8 mouse cellular contexts compared by ENCODE assay signal in the genomic region with DNA sequence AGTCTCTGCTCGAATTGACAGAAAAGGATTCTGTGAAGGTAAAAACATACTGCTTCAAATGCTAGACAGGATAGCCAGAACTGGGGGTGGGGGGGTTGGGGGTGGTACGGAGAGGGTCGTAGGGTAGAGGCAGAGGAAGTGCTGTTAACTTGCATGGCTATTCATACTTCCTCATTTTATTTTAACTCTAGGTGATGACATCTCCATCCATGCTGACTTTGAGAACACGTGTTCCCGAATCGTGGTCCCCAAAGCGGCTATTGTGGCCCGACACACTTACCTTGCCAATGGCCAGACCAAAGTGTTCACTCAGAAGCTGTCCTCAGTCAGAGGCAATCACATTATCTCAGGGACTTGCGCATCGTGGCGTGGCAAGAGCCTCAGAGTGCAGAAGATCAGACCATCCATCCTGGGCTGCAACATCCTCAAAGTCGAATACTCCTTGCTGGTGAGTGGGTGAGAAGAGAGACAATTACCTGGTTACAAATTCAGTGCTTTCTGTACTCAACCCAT. TPM values are rescaled to one million over a fixed set of nuclear protein-coding genes. Genes with fewer than 3 reads are reported as not detected.
DNase-seq lines count a peak whose midpoint lies in the region; ATAC-seq and TF ChIP-seq lines count a peak whose summit lies in the region.

No protein-coding gene starts in this region.

- peaks cover 21% of the 10 kb centered on the region for H3K36me3 ChIP-seq in embryonic facial prominence, embryonic 15.5 days
- peaks cover 13% of the 10 kb centered on the region for H3K36me3 ChIP-seq in intestine, embryonic 16.5 days (ENCODE audit: control insufficient read depth, insufficient read depth, low read length)
- H3K36me3 ChIP-seq in midbrain, embryonic 16.5 days (ENCODE audit: control insufficient read depth, insufficient read depth, low read length) = 0 out of 2 replicates have a peak, but pooled peaks cover 3% of the 10 kb centered on the region

- ATAC-seq in embryonic facial prominence, embryonic 15.5 days (ENCODE audit: insufficient number of reproducible peaks, low FRiP score, low TSS enrichment, low read depth) = no peak
- ATAC-seq in intestine, embryonic 16.5 days = no peak
- no peak for ATAC-seq in midbrain, embryonic 16.5 days

- DNase-seq in left cerebral cortex, adult 2 months (ENCODE audit: extremely low spot score in 1 of 2, low spot score in 2 of 2) = no peak
- no peak for DNase-seq in left cerebral cortex, postnatal 10 days (ENCODE audit: extremely low spot score in 1 of 2, low spot score in 2 of 2)
- no peak for DNase-seq in adrenal gland, adult 8-10 months
- DNase-seq in cerebellum, adult 11-12 months = no peak
- no peak for DNase-seq in layer of hippocampus, adult 9-11 months

- H3K9me3 ChIP-seq in embryonic facial prominence, embryonic 15.5 days (replicated peaks) = no peaks in the 10 kb centered on the region
- H3K9me3 ChIP-seq in intestine, embryonic 16.5 days (ENCODE audit: control insufficient read depth, low read length) = no peaks in the 10 kb centered on the region
- H3K9me3 ChIP-seq in midbrain, embryonic 16.5 days (replicated peaks; ENCODE audit: control insufficient read depth, low read length, poor library complexity, severe bottlenecking) = no peaks in the 10 kb centered on the region

- 68% methylated on average over 12 of the region's 12 CpGs for WGBS in embryonic facial prominence, embryonic 15.5 days
- 47% methylated on average over 12 of the region's 12 CpGs for WGBS in intestine, embryonic 16.5 days
- 79% methylated on average over 12 of the region's 12 CpGs for WGBS in midbrain, embryonic 16.5 days

- H3K27me3 ChIP-seq in embryonic facial prominence, embryonic 15.5 days = no peaks in the 10 kb centered on the region
- no peaks in the 10 kb centered on the region for H3K27me3 ChIP-seq in intestine, embryonic 16.5 days (replicated peaks; ENCODE audit: control insufficient read depth, insufficient read depth, low read length)
- H3K27me3 ChIP-seq in midbrain, embryonic 16.5 days (ENCODE audit: control insufficient read depth, insufficient read depth, low read depth, low read length) = no peaks in the 10 kb centered on the region

- no peak overlapping the region; the same call in 1 of the 2 replicates for H3K27ac ChIP-seq in left cerebral cortex, adult 2 months
- H3K27ac ChIP-seq in embryonic facial prominence, embryonic 15.5 days (replicated peaks) = peak overlapping the region; percentile 39; the same call in 1 of the 2 replicates
- H3K27ac ChIP-seq in intestine, embryonic 16.5 days (ENCODE audit: low read length) = peak overlapping the region; percentile 98
- no peak overlapping the region for H3K27ac ChIP-seq in midbrain, embryonic 16.5 days (ENCODE audit: low read length)

- H3K4me2 ChIP-seq in embryonic facial prominence, embryonic 15.5 days (replicated peaks) = peak overlapping the region; percentile 73
- peak overlapping the region; percentile 80 for H3K4me2 ChIP-seq in intestine, embryonic 16.5 days (ENCODE audit: low read depth, low read length)
- H3K4me2 ChIP-seq in midbrain, embryonic 16.5 days (ENCODE audit: low read length) = peak overlapping the region; percentile 91

- peak overlapping the region; percentile 51 for H3K4me3 ChIP-seq in left cerebral cortex, adult 2 months
- H3K4me3 ChIP-seq in embryonic facial prominence, embryonic 15.5 days (replicated peaks) = peak overlapping the region; percentile 78
- H3K4me3 ChIP-seq in intestine, embryonic 16.5 days (ENCODE audit: low read length) = peak overlapping the region; percentile 89
- peak overlapping the region; percentile 76 for H3K4me3 ChIP-seq in midbrain, embryonic 16.5 days (ENCODE audit: low read depth, low read length)

- intact Hi-C loops in left cerebral cortex, adult 2 months (cut with DNase I) = no loop called here
- intact Hi-C loops in left cerebral cortex, postnatal 10 days (cut with DNase I) = no loop called here

- no peak for TF ChIP-seq CTCF in left cerebral cortex, adult 2 months (IDR thresholded peaks at IDR 0.05)

- peaks cover 66% of the 10 kb centered on the region for H3K4me1 ChIP-seq in embryonic facial prominence, embryonic 15.5 days
- H3K4me1 ChIP-seq in intestine, embryonic 16.5 days (ENCODE audit: control insufficient read depth, insufficient read depth, low read length) = peaks cover 51% of the 10 kb centered on the region
- H3K4me1 ChIP-seq in midbrain, embryonic 16.5 days (ENCODE audit: control insufficient read depth, insufficient read depth, low read length) = peaks cover 39% of the 10 kb centered on the region

- peak overlapping the region; percentile 10; the same call in 1 of the 2 replicates for H3K9ac ChIP-seq in embryonic facial prominence, embryonic 15.5 days
- H3K9ac ChIP-seq in intestine, embryonic 16.5 days (ENCODE audit: low read depth, low read length) = peak overlapping the region; percentile 94
- H3K9ac ChIP-seq in midbrain, embryonic 16.5 days (ENCODE audit: low read depth, low read length) = peak overlapping the region; percentile 1; the same call in 1 of the 2 replicates

RNA-seq across cellular contexts. Expression of a gene that starts 1.7 kb away (rescaled TPM):
- total RNA-seq in left cerebral cortex, adult 2 months (2021) = 10 to 100 TPM; 22.4 to 28.2 TPM
- 10 to 100 TPM; 40.3 to 45.4 TPM for total RNA-seq in left cerebral cortex, postnatal 10 days (2021)
- 179 and 184 TPM in 2 replicates for polyA plus RNA-seq in embryonic facial prominence, embryonic 15.5 days (2015; fragmentation: Nextera tagmentation; extraction: Ambion mirVana)
- polyA plus RNA-seq in intestine, embryonic 16.5 days (2015; fragmentation: Nextera tagmentation; extraction: Ambion mirVana) = 146 and 152 TPM in 2 replicates
- 41.5 and 43.5 TPM in 2 replicates for polyA plus RNA-seq in midbrain, embryonic 16.5 days (2015; fragmentation: Nextera tagmentation; extraction: Ambion mirVana)
- total RNA-seq in adrenal gland, adult 8-10 months (2022) = 100 to 1,000 TPM; 374 to 825 (median 652) TPM

RNA-seq across cellular contexts. Expression of a gene that starts 17.3 kb away (rescaled TPM):
- not detected for total RNA-seq in left cerebral cortex, adult 2 months (2021)
- total RNA-seq in left cerebral cortex, postnatal 10 days (2021) = not detected
- 1.5 and 2.0 TPM in 2 replicates for polyA plus RNA-seq in embryonic facial prominence, embryonic 15.5 days (2015; fragmentation: Nextera tagmentation; extraction: Ambion mirVana)
- polyA plus RNA-seq in intestine, embryonic 16.5 days (2015; fragmentation: Nextera tagmentation; extraction: Ambion mirVana) = 0.45 and 0.97 TPM in 2 replicates
- 1.6 and 1.8 TPM in 2 replicates for polyA plus RNA-seq in midbrain, embryonic 16.5 days (2015; fragmentation: Nextera tagmentation; extraction: Ambion mirVana)
- total RNA-seq in adrenal gland, adult 8-10 months (2022) = not detected

RNA-seq across cellular contexts. Expression of a gene that starts 34.5 kb away (rescaled TPM):
- 1 to 10 TPM; 1.7 to 1.8 TPM for total RNA-seq in left cerebral cortex, adult 2 months (2021)
- under 1 TPM; 0.39 to 0.57 TPM for total RNA-seq in left cerebral cortex, postnatal 10 days (2021)
- 12.4 and 16.1 TPM in 2 replicates for polyA plus RNA-seq in embryonic facial prominence, embryonic 15.5 days (2015; fragmentation: Nextera tagmentation; extraction: Ambion mirVana)
- 0.15 and 0.37 TPM in 2 replicates for polyA plus RNA-seq in intestine, embryonic 16.5 days (2015; fragmentation: Nextera tagmentation; extraction: Ambion mirVana)
- polyA plus RNA-seq in midbrain, embryonic 16.5 days (2015; fragmentation: Nextera tagmentation; extraction: Ambion mirVana) = 1.8 and 2.4 TPM in 2 replicates
- total RNA-seq in adrenal gland, adult 8-10 months (2022) = under 1 TPM in 1 of 4 experiments, not detected in 3; 0.27 TPM

RNA-seq across cellular contexts. Expression of a gene that starts 34.5 kb away (rescaled TPM):
- total RNA-seq in left cerebral cortex, adult 2 months (2021) = 10 to 100 TPM; 26.6 to 28.1 TPM
- 10 to 100 TPM; 26.3 to 29.3 TPM for total RNA-seq in left cerebral cortex, postnatal 10 days (2021)
- 43.6 and 48.5 TPM in 2 replicates for polyA plus RNA-seq in embryonic facial prominence, embryonic 15.5 days (2015; fragmentation: Nextera tagmentation; extraction: Ambion mirVana)
- polyA plus RNA-seq in intestine, embryonic 16.5 days (2015; fragmentation: Nextera tagmentation; extraction: Ambion mirVana) = 23.1 and 24.4 TPM in 2 replicates
- 36.7 and 38.8 TPM in 2 replicates for polyA plus RNA-seq in midbrain, embryonic 16.5 days (2015; fragmentation: Nextera tagmentation; extraction: Ambion mirVana)
- 10 to 100 TPM; 35.7 to 54.5 (median 40.0) TPM for total RNA-seq in adrenal gland, adult 8-10 months (2022)

RNA-seq across cellular contexts. Expression of a gene that starts 37.0 kb away (rescaled TPM):
- 10 to 100 TPM; 66.8 to 70.3 TPM for total RNA-seq in left cerebral cortex, adult 2 months (2021)
- 10 to 100 TPM; 56.6 to 57.0 TPM for total RNA-seq in left cerebral cortex, postnatal 10 days (2021)
- 2.2 and 3.0 TPM in 2 replicates for polyA plus RNA-seq in embryonic facial prominence, embryonic 15.5 days (2015; fragmentation: Nextera tagmentation; extraction: Ambion mirVana)
- polyA plus RNA-seq in intestine, embryonic 16.5 days (2015; fragmentation: Nextera tagmentation; extraction: Ambion mirVana) = 2.0 and 2.1 TPM in 2 replicates
- 16.4 and 20.6 TPM in 2 replicates for polyA plus RNA-seq in midbrain, embryonic 16.5 days (2015; fragmentation: Nextera tagmentation; extraction: Ambion mirVana)
- 1 to 10 TPM; 1.1 to 2.3 (median 1.7) TPM for total RNA-seq in adrenal gland, adult 8-10 months (2022)

Comparison
In these comparisons a context has a peak if more than half of its experiments do, and no peak if none do; other contexts are left out.
1. H3K27ac ChIP-seq: peak in embryonic facial prominence, embryonic 15.5 days (single experiment) and intestine, embryonic 16.5 days (single experiment); none in left cerebral cortex, adult 2 months (single experiment) and midbrain, embryonic 16.5 days (single experiment).
2. H3K9ac ChIP-seq: peak in every context shown above with its lines; median percentile 94 in intestine, embryonic 16.5 days; 10 in embryonic facial prominence, embryonic 15.5 days; 1 in midbrain, embryonic 16.5 days.
3. RNA of a gene that starts 1.7 kb away (total RNA-seq): 374 to 825 TPM in adrenal gland, adult 8-10 months; 40.3 to 45.4 TPM in left cerebral cortex, postnatal 10 days and 22.4 to 28.2 TPM in left cerebral cortex, adult 2 months; every median in the first group is over 4 times any median in the second.
4. Peak in every context shown above with its lines, with median percentiles within 50 percentile points of each other: H3K4me3 ChIP-seq and H3K4me2 ChIP-seq.